Mouse (Mus musculus): ENCODE data around the gene Rpl23a.
"Not testable (repeated sequence)": the region's sequence is repeated elsewhere in the genome, so short reads cannot be mapped to it uniquely, and the experiment has no call there.

The Rpl23a gene

DNA sequence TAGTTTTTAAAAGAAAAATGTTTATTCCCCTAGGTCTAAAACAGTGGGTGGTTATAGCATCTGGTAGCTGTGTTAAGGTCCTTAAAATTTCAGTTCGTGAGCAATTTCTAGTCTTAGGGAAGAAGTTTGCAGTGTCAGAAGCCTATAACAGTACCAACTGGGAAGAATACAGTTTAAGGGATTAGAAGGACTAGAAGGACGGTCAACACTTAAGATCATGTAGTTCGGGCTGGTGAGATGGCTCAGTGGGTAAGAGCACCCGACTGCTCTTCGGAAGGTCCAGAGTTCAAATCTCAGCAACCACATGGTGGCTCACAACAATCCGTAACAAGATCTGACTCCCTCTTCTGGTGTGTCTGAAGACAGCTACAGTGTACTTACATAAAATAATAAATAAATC lies 1.3 kb upstream of the Rpl23a start:
- not testable (repeated sequence) for DNase-seq (ENCODE audit: low spot score in 2 of 2)

DNA sequence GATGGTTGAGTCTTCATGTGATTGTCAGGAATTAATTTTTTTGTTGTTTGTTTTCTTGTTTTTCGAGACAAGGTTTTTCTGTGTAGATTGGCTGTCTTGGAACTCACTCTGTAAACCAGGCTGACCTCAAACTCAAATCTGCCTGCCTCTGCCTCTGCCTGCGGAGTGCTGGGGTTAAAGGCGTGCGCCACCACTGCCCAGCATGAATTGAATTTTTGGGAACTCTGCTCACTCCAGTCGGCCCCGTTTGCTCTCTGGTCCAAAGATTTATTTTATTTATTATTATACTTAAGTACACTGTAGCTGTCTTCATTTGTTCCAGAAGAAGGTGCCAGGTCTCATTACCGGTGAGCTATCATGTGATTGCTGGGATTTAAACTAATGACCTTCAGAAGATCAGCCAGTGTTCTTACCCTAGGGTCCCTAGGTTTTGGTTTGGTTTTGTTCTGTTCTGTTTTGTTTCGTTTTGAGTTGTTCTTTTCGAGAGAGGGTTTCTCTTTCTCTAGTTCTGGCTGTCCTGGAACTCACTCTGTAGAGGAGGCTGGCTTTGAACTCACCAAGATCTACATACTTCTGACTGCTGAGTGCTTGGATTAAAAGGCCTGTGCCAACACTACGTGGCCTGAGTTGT lies 615 bp upstream of the Rpl23a start:
- DNase-seq (ENCODE audit: low spot score in 2 of 2): no peak

DNA sequence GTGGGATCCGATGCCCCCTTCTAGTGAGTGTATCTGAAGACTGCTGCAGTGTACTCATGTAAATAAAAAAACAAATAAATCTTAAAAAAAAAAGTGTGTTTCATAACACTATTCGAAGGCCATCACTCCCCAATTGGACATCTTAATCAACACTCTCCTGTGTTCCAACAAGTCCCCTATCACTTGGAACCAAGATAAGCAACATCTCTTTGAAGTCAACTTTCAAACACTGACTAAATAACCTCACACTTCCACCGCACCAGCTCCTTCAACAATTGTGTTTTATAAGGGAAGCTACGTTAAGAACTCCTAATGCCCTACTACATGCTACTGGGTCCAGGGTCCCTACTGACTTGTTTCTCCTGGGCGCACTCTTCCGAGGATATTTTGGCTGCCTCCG lies 934 bp downstream of the Rpl23a start:
- DNase-seq (ENCODE audit: low spot score in 2 of 2): no peak

DNA sequence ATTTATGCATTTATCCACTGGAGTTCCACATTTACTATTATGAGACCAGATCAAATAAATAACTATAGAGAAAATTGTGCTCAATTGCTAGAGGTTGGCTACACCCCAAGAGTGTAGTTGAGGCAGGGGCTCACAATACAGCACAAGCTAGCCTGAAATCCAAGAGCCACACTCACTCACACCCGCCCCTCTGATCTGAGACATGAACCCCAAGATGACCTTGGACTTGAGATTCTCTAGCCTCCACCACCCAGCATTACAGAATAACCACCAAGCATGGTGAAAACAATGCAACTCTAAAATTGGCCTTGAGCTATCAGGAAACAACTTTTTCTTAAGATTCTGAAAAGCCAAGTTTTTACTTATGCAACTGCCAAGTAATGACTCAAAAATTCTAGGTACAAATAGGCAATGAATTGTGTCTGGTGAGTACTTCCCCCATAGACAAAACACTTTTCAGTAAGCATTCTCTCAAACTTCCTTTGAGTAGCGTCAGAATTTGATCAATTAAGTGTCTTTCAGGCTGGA lies 1.5 kb downstream of the Rpl23a start:
- DNase-seq (ENCODE audit: low spot score in 2 of 2): no peak

DNA sequence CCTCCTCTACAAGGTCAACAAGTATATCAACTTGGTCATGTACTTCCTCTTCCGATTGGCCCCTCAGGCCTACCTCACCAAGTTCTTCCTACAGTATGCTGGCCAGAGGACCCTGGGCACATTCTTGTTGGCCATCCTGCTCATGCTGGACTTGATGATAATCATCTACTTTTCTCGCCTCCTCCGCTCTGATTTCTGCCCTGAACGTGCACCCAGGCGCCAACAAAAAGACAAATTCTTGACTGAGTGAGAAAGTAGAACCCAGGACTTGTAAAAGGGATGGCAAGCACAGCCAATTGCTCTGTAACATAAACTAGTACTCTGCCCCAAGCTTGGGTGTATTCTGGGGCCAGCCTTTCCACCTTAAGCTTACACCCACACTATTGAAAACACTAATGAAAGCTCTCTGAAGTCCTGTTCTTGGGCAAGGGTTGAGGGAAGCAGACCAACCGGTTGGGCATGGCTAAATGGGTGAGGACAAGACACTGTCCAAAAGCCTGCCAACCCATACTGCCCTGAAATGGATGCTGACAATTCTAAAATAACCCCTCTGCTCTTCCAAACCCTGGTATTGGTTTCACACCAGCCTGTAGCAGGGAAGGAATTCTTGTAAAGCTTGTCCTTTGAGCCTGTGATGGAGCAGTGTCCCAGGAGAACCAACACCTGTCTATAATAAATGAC lies 3.2 kb downstream of the Rpl23a start:
- DNase-seq (ENCODE audit: low spot score in 2 of 2): no peak

DNA sequence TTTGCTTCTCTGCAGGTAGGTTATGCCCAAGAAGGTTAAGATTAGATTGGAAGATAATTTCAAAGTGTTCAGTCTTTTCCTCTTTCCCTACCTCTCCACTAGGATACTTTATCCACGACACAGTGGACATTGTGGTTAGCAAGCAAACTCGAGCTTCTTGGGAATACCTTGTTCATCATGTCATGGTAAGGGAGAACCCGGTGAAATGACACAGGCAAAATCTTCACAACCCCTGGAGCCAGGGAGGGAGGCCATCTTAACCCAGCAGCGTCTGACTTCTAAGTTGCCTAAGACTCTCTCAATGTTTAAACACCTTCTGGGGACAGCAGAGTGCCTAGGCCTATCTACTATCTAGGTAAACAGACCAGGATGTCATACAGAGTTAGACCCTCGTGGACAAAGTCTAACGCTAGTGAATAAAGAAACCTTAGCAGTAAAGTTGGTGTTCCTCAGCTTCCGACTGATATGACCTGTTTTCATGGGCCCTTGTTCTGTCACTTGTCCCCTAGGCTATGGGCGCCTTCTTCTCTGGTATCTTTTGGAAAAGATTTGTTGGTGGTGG lies 3.9 kb downstream of the Rpl23a start:
- no peak for DNase-seq (ENCODE audit: low spot score in 2 of 2)

DNA sequence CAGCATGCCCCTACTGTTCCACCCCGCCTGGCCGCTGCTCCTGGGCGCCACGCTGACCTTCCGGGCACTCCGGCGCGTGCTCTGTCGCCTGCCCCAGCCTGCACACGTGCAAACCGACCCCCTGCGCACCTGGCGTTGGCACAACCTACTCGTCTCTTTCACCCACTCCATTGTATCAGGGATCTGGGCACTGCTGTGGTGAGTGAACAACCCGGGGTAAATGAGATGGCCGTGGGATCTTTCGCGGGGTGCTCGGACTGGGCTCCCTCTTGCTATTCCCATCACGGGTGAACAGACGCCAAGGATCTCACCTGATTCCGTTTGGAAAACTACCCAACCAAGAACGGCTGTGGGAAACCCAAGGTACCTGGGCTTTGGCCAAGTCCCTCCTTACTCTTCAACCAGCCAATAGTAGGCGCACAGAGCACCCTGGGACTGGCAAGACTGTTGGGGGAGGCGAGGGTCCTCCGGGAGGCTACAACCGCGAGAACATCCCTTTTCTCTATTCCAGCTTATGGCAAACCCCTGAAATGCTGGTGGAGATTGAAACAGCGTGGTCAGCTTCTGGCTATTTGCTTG lies 4.4 kb downstream of the Rpl23a start:
- peak; percentile 55 to 57 for DNase-seq (ENCODE audit: low spot score in 2 of 2)

DNA sequence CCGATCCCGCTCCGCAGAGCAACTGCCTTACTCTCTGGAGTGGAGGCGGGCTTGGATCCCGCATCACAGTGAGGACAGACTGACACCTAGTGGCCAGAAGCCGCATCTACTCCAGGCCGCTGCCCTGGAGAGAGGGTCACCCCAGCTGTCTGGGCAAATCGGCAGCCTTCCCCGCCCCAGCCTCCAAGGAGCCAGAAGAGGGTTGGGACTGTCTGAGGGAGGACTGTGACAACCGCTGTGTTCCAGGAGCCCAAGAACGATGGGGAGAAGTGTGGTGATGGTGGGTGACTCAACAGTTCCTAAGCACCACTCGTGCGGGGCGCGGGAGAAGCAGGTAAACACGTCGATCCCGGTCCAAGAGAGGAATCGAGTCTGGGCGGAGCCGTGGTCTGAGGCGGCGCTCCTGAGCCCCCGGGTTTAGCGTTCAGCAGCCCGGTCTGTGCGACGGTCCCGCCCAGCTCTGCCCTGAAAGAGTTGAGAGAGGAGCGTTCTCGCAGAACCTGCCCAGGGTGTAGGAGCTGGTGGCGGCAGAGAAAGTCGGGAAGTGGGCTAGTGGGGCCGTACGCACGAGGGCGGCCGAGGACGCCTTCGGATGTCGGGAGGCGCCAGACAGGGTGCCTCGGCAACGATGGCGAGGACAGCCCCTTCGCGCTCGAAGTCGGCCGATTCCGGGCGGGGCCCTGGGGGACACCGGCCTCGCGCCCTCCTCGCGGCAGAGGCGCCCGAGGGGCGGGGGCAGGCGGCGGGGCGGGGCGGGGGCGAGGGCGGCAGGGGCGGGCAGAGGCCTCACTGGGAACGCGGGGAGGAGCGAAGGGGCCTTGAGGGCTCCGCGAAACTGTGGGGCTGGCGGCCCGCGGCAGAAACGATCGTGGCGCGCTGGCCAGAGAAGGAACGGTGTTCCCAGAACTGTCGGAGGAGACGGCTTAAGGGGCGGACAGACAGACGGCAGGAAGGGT lies 5.2 kb downstream of the Rpl23a start:
- DNase-seq (ENCODE audit: low spot score in 2 of 2): peak; percentile 96 to 97

DNA sequence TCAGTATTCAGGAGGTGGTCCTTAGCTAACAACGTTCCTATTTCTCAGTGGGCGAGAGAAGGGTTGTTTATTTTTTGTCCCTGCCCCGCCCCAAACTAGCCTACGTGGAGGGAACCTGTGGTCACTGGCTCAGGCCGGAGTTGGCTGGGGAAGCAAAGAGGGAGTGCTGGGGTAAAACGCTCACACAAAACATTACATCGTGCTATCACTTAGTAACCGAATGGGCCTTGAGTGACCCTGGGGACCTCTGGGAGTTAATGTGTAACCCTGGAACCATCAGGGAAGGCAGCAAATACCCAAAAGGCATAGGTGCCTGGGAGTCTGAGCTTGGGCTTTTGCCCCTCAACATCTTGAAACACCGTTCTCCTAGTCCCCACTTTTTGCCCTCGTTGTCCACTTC lies 5.9 kb downstream of the Rpl23a start:
- DNase-seq (ENCODE audit: low spot score in 2 of 2): no peak

DNA sequence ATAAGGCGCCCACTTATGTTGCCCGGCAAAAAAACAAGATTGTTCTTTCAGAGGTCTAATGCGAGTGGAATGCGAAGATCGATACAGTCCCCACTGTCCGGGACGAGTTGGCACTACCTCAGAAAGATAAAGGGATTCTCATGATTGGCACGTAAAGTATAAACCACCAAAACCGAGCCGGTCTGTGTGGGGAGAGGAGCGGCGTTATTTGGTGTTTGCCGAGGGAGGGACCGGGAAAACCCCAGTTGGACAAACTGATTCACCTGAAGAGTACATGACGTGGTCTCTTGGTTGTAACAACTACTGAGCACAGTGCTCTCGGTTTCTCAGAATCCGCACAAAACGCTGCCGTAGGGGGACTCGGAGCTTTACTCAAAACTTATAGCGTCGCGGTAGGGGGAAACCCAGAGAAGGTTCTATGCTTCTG lies 6.5 kb downstream of the Rpl23a start:
- DNase-seq (ENCODE audit: low spot score in 2 of 2): no peak

DNA sequence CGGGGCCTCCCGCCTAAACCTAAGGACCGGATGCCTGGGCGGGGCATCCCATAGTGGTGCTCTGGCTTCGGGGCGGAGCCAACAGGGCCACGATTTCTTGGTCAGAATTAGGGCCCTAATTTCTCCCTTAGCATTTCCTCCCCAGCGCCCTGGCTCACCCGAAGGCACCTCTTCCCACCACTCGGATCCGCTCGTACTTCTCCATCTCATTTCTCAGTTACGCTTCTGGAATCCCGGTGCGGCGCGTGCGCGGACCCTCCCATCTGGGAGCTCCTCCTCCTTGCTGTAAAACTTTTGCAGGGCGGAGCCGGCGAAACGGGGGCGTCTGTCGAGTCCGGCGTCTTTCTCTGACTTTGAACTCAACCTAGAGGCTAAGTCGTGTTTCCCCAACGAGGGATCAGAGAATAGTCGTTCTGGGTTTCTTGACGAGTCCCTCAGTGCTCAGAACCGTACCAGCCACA lies 7.0 kb downstream of the Rpl23a start, which contains the start of the genes Nek8 and Tlcd1:
Nek8 (minus strand) TSS at position 274 of the 461 bp plus-strand sequence.
Tlcd1 (plus strand) TSS at position 310 of the 461 bp plus-strand sequence.
- DNase-seq (ENCODE audit: low spot score in 2 of 2): peak; percentile 93 to 96

DNA sequence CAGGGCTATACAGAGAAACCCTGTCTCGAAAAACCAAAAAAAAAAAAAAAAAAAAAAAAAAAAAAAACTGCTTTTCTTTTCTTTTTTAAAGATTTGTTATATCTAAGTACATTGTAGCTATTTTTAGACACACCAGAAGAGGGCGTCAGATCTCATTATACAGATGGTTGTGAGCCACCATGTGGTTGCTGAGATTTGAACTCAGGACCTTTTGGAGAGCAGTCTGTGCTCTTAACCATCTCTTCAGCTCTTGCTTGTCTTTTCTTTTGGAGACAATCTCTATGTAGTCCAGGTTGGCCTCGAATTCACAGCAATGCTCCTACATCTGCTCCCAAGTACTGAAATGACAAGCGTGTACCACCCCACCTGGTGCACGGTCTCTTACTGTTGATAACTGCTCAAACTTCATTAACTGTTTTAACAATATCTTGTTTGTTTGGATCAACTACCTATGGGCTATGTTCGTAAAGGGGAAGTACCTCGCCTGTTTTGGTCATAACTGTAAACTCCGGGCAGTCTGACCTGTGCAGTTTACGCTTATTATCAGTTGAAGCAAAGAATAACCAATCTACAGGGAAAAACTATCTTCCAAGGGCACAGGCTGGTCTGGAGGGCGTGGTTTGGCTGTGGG lies 7.5 kb downstream of the Rpl23a start:
- DNase-seq (ENCODE audit: low spot score in 2 of 2): no peak

DNA sequence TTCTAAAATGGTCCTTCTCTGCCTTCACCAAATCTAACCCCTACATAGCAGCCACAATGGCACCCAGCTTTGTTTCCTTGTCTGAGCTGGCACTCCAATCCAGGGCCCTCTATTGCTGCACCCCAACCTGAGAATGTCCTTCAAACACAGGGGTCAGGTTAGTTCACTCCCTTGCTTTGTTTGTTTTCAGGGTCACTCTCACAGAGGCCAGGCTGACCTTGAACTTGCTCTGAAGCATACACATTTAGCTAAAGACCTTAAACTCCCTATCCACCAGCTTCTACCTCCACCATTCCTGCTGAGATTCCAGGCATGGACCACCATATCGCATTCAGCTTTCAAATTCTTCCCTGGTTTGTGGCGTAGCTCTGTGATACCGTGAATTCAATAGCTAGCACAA lies 8.9 kb downstream of the Rpl23a start:
- DNase-seq (ENCODE audit: low spot score in 2 of 2): no peak

DNA sequence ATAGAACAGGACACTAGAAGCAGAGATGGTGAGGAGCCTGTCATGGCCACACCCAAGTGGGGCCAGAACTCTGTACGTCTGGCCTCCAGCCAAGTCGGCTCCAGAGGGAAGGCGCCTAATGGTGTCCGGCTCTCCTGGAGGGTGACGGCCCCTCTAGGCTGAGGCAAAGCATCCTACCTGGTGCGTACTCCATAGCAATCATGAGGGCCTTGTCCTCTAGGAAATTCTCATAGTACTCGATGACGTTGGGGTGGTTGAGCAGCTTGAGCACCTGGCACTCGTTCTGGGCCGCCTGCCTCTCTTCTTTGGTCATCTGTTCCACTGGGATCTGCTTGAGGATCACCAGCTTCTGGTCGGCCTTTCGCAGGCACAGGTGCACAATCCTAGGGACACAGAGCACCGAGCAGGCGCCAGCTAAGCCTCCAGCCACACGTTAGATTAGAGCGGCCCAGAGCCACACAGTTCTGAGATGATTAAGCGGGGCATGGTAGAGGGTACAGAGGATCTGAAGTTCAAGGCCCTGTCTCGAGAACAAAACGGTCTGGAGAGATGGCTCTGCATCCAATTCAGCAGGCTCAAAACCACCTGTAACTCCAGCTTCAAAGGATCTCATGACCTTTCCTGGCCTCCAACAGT lies 10.5 kb downstream of the Rpl23a start:
- no peak for DNase-seq (ENCODE audit: low spot score in 2 of 2)

DNA sequence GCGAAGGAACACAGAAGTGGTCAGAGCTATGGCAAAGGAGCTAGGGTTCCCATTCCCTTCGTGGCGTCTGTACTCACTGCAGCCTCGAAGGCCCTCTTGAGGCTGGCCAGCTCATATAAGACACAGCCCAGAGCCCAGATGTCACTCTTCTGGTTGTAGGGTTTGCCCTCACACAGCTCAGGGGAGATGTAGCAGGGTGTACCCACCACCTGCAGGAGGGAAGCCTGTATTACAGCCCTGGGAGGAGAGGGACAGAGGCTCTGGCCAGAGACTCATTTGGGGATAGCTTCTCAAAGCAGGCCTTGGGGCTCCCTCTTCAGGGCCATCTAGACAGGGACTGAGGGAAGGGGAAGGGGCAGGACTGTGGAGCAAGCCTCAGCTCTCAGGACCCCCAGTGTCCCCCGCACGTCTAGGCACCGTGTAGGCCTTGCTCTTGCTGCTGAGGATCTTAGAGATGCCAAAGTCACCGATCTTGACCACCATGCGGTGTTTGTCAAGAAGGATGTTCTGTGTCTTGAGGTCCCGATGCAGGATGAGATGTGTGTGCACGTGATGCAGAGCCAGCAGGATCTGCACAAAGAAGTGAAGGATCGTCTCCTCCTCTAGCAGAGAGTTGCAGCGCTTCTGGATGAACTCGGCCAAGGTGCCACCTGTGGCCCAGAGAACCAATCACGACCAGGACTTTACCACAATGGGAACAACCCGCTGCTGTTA lies 11.2 kb downstream of the Rpl23a start:
- no peak for DNase-seq (ENCODE audit: low spot score in 2 of 2)

DNA sequence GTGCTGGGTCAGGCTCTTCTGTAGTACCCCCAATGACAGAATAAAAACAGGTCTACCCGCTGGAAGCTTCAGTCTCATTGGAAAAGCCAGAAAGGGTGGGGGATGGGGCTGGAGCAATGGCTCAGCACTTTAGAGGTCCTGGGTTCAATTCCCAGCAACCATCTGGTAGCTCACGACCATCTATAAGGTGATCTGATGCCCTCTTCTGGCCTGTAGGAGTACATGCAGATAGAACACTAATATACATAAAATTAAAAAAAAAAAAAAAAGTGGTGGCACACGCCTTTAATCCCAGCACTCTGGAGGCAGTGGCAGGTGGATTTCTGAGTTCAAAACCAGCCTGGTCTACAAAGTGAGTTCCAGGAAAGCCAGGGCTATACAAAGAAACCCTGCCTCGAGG lies 12.1 kb downstream of the Rpl23a start:
- no peak for DNase-seq (ENCODE audit: low spot score in 2 of 2)

DNA sequence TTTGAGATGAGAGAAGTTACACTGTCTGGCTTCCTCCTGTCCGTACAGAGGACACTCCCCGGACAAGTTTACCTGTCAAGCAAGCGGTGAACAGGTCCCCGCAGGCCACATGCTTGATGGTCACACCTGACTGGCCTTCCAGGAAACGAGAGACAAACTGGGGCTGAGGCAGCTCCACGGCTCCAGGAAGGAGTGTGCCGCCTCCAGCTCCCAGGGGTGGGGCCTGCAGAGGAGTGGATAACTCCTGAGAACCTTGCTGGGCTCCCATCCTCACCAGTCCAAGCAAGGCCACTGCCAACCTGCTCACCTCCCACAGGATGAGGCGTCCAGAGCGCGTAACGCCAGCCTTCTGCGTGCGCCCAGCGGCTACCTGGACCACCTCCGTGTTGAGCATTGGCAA lies 13.1 kb downstream of the Rpl23a start:
- DNase-seq (ENCODE audit: low spot score in 2 of 2): no peak

DNA sequence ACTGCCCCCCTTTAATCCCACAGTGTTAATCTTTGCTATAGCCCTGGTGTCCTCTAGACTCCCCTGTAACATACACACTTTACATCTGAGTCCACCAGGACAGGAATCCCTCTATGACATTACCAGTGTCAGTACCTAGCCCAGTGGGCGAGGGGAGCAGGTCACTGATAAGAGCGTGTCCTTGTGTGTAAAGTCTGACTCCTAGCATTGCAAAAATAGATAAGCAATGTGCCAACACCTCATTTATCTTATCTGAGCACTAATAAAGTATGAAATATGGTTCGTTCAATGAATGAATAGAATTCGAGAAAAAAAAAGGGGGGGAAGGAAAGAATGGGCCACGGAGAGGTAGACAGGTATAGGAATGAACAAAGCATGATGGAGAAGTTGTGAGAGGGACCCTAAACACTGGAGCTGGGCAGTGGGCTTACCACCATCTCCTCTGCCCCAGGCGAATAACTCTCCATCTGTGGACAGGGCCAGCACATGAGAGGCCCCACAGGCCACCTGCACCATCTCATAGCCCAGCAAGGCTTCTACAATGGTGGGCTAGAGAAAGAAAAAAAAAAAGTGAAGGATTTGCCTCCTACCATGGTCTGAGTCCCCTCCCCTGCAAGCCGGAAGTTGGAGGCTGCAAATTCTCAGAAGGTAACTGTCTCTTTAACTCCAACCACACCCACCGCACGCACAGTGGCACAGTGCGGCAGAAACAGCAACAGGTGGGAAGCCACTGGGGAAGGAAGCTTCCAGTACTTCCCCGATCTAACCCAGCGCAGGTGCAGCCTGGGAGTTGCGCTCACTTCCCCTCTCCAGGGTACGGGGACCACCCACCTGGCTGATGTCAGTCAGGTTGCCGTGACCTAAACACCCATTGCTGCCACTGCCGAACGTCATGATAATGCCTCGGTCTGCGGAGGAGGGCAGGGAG lies 14.6 kb downstream of the Rpl23a start:
- no peak for DNase-seq (ENCODE audit: low spot score in 2 of 2)
